Mouse (Mus musculus): ENCODE data around the gene Ccz1.

DNA sequence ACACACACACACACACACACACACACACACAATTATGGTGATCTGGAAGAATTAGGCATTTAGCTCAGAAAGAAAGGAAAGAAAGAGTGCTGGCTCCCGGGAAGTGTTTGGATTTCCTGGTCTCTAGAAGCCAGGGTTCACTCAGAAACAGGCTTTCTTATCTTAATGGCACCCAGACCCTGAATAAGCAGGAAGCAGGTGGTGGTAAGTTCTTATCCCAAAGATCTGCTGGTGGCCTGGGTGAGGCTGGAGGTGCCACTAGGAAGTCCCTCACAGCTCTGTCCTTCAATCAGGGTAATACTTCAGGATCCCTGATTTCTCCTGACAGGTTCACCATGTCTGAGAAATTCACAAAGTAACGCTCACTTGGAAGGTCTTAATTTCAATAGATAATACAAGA is 32.3 kb downstream of the Ccz1 start:
- TF ChIP-seq GATA1 (IDR thresholded peaks at IDR 0.05; ENCODE audit: borderline replicate concordance, low read length) (no peak), FLI1 (IDR thresholded peaks at IDR 0.05; ENCODE audit: low read length) (no peak)
